Mouse (Mus musculus): ENCODE data around the gene Ints13.
"Not testable (repeated sequence)": the region's sequence is repeated elsewhere in the genome, so short reads cannot be mapped to it uniquely, and the experiment has no call there.

The Ints13 gene

GRCm38 (mm10) chr6:146576903-146577302, 732 bp downstream of the Ints13 start, which contains the start of gene Fgfr1op2:
TSS of gene Fgfr1op2 (plus strand) at chr6:146577203.
- no peak for DNase-seq (ENCODE audit: low read depth, low spot score)
- Histone ChIP-seq H3K27me3 (ENCODE audit: control insufficient read depth, insufficient read depth, low read length, poor library complexity, severe bottlenecking) (no peaks in the 10 kb centered on the region), H3K36me3 (ENCODE audit: control insufficient read depth, insufficient read depth, low read length, poor library complexity, severe bottlenecking) (no peaks in the 10 kb centered on the region)

GRCm38 (mm10) chr6:146572073-146572472, 5.6 kb downstream of the Ints13 start:
- DNase-seq (ENCODE audit: low read depth, low spot score), result no peak
- Histone ChIP-seq H3K27me3 (ENCODE audit: control insufficient read depth, insufficient read depth, low read length, poor library complexity, severe bottlenecking) (no peaks in the 10 kb centered on the region), H3K36me3 (ENCODE audit: control insufficient read depth, insufficient read depth, low read length, poor library complexity, severe bottlenecking) (0 out of 2 replicates have a peak, but pooled peaks cover 3% of the 10 kb centered on the region)

- H3K27me3 ChIP-seq (ENCODE audit: control insufficient read depth, insufficient read depth, low read length, poor library complexity, severe bottlenecking); DNase-seq (ENCODE audit: low read depth, low spot score): not testable (repeated sequence)
- peaks cover 28% of the 10 kb centered on the region for H3K36me3 ChIP-seq (ENCODE audit: control insufficient read depth, insufficient read depth, low read length, poor library complexity, severe bottlenecking)
Observed at GRCm38 (mm10) chr6:146562461-146562860, 15.2 kb downstream of the Ints13 start.

GRCm38 (mm10) chr6:146551326-146551725, 26.3 kb downstream of the Ints13 start:
- Histone ChIP-seq H3K27me3 (ENCODE audit: control insufficient read depth, insufficient read depth, low read length, poor library complexity, severe bottlenecking) (no peaks in the 10 kb centered on the region), H3K36me3 (ENCODE audit: control insufficient read depth, insufficient read depth, low read length, poor library complexity, severe bottlenecking) (peaks cover 22% of the 10 kb centered on the region)
- DNase-seq (ENCODE audit: low read depth, low spot score), result no peak

GRCm38 (mm10) chr6:146550421-146550820, 27.2 kb downstream of the Ints13 start:
- no peak for DNase-seq (ENCODE audit: low read depth, low spot score)
- H3K27me3 ChIP-seq (ENCODE audit: control insufficient read depth, insufficient read depth, low read length, poor library complexity, severe bottlenecking), result no peaks in the 10 kb centered on the region
- H3K36me3 ChIP-seq (ENCODE audit: control insufficient read depth, insufficient read depth, low read length, poor library complexity, severe bottlenecking), result peaks cover 19% of the 10 kb centered on the region

- peaks cover 6% of the 10 kb centered on the region for H3K36me3 ChIP-seq (ENCODE audit: control insufficient read depth, insufficient read depth, low read length, poor library complexity, severe bottlenecking)
- no peak for DNase-seq (ENCODE audit: low read depth, low spot score)
- H3K27me3 ChIP-seq (ENCODE audit: control insufficient read depth, insufficient read depth, low read length, poor library complexity, severe bottlenecking), result no peaks in the 10 kb centered on the region
Observed at GRCm38 (mm10) chr6:146545289-146545865, 32.3 kb downstream of the Ints13 start.

- peaks cover 3% of the 10 kb centered on the region; the same call in 1 of the 2 replicates for H3K36me3 ChIP-seq (ENCODE audit: control insufficient read depth, insufficient read depth, low read length, poor library complexity, severe bottlenecking)
- no peaks in the 10 kb centered on the region for H3K27me3 ChIP-seq (ENCODE audit: control insufficient read depth, insufficient read depth, low read length, poor library complexity, severe bottlenecking)
- DNase-seq (ENCODE audit: low read depth, low spot score), result peak; percentile 15
Observed at GRCm38 (mm10) chr6:146544622-146545021, 33.0 kb downstream of the Ints13 start.

- no peaks in the 10 kb centered on the region for H3K36me3 ChIP-seq (ENCODE audit: control insufficient read depth, insufficient read depth, low read length, poor library complexity, severe bottlenecking)
- DNase-seq (ENCODE audit: low read depth, low spot score), result peak; percentile 6
- no peaks in the 10 kb centered on the region for H3K27me3 ChIP-seq (ENCODE audit: control insufficient read depth, insufficient read depth, low read length, poor library complexity, severe bottlenecking)
Observed at GRCm38 (mm10) chr6:146540386-146540785, 37.2 kb downstream of the Ints13 start.

- Histone ChIP-seq H3K27me3 (ENCODE audit: control insufficient read depth, insufficient read depth, low read length, poor library complexity, severe bottlenecking) (no peaks in the 10 kb centered on the region), H3K36me3 (ENCODE audit: control insufficient read depth, insufficient read depth, low read length, poor library complexity, severe bottlenecking) (no peaks in the 10 kb centered on the region)
- no peak for DNase-seq (ENCODE audit: low read depth, low spot score)
Observed at GRCm38 (mm10) chr6:146538661-146539060, 39.0 kb downstream of the Ints13 start.

GRCm38 (mm10) chr6:146538071-146538470, 39.6 kb downstream of the Ints13 start:
- DNase-seq (ENCODE audit: low read depth, low spot score), result no peak
- no peaks in the 10 kb centered on the region for H3K36me3 ChIP-seq (ENCODE audit: control insufficient read depth, insufficient read depth, low read length, poor library complexity, severe bottlenecking)
- no peaks in the 10 kb centered on the region for H3K27me3 ChIP-seq (ENCODE audit: control insufficient read depth, insufficient read depth, low read length, poor library complexity, severe bottlenecking)

GRCm38 (mm10) chr6:146537111-146537510, 40.5 kb downstream of the Ints13 start:
- H3K27me3 ChIP-seq (ENCODE audit: control insufficient read depth, insufficient read depth, low read length, poor library complexity, severe bottlenecking), result no peaks in the 10 kb centered on the region
- DNase-seq (ENCODE audit: low read depth, low spot score), result no peak

GRCm38 (mm10) chr6:146535501-146535900, 42.1 kb downstream of the Ints13 start:
- Histone ChIP-seq H3K36me3 (ENCODE audit: control insufficient read depth, insufficient read depth, low read length, poor library complexity, severe bottlenecking) (no peaks in the 10 kb centered on the region), H3K27me3 (ENCODE audit: control insufficient read depth, insufficient read depth, low read length, poor library complexity, severe bottlenecking) (no peaks in the 10 kb centered on the region)
- no peak for DNase-seq (ENCODE audit: low read depth, low spot score)

More at GRCm38 (mm10) chr6:146537111-146537510, 40.5 kb downstream of the Ints13 start:
- no peaks in the 10 kb centered on the region for H3K36me3 ChIP-seq (ENCODE audit: control insufficient read depth, insufficient read depth, low read length, poor library complexity, severe bottlenecking)

GRCm38 (mm10) chr6:146533146-146533545, 44.5 kb downstream of the Ints13 start:
- no peaks in the 10 kb centered on the region for H3K27me3 ChIP-seq (ENCODE audit: control insufficient read depth, insufficient read depth, low read length, poor library complexity, severe bottlenecking)
- H3K36me3 ChIP-seq (ENCODE audit: control insufficient read depth, insufficient read depth, low read length, poor library complexity, severe bottlenecking), result no peaks in the 10 kb centered on the region
- DNase-seq (ENCODE audit: low read depth, low spot score), result no peak

GRCm38 (mm10) chr6:146530769-146531168, 46.9 kb downstream of the Ints13 start:
- H3K36me3 ChIP-seq (ENCODE audit: control insufficient read depth, insufficient read depth, low read length, poor library complexity, severe bottlenecking), result no peaks in the 10 kb centered on the region
- no peak for DNase-seq (ENCODE audit: low read depth, low spot score)
- H3K27me3 ChIP-seq (ENCODE audit: control insufficient read depth, insufficient read depth, low read length, poor library complexity, severe bottlenecking), result no peaks in the 10 kb centered on the region

- no peak for DNase-seq (ENCODE audit: low read depth, low spot score)
Observed at GRCm38 (mm10) chr6:146530363-146530762, 47.3 kb downstream of the Ints13 start.

GRCm38 (mm10) chr6:146527537-146527936, 50.1 kb downstream of the Ints13 start:
- no peak for DNase-seq (ENCODE audit: low read depth, low spot score)
- H3K27me3 ChIP-seq (ENCODE audit: control insufficient read depth, insufficient read depth, low read length, poor library complexity, severe bottlenecking), result no peaks in the 10 kb centered on the region
- no peaks in the 10 kb centered on the region for H3K36me3 ChIP-seq (ENCODE audit: control insufficient read depth, insufficient read depth, low read length, poor library complexity, severe bottlenecking)

More at GRCm38 (mm10) chr6:146530363-146530762, 47.3 kb downstream of the Ints13 start:
- no peaks in the 10 kb centered on the region for H3K27me3 ChIP-seq (ENCODE audit: control insufficient read depth, insufficient read depth, low read length, poor library complexity, severe bottlenecking)
- no peaks in the 10 kb centered on the region for H3K36me3 ChIP-seq (ENCODE audit: control insufficient read depth, insufficient read depth, low read length, poor library complexity, severe bottlenecking)

Data from splenic B cell, adult 2 months (primary cell).